Mouse (Mus musculus) heart, adult 8-10 months (tissue): ENCODE data around the gene Figla. TPM values are rescaled to one million over a fixed set of nuclear protein-coding genes. Genes with fewer than 3 reads are reported as not detected.

Source experiments
- DNase-seq: peaks from one replicate; pipeline ENCODE4 v3.0.0; 2022; ENCODE audit warnings: low spot score
- total RNA-seq, 4 experiments: library from RNA; stranded (reverse); gene quantifications; 2 replicates each; pipeline ENCODE4 v1.2.4; 2022

Figla gene
- total RNA-seq, 4 experiments from 2014 or later: not detected

DNA sequence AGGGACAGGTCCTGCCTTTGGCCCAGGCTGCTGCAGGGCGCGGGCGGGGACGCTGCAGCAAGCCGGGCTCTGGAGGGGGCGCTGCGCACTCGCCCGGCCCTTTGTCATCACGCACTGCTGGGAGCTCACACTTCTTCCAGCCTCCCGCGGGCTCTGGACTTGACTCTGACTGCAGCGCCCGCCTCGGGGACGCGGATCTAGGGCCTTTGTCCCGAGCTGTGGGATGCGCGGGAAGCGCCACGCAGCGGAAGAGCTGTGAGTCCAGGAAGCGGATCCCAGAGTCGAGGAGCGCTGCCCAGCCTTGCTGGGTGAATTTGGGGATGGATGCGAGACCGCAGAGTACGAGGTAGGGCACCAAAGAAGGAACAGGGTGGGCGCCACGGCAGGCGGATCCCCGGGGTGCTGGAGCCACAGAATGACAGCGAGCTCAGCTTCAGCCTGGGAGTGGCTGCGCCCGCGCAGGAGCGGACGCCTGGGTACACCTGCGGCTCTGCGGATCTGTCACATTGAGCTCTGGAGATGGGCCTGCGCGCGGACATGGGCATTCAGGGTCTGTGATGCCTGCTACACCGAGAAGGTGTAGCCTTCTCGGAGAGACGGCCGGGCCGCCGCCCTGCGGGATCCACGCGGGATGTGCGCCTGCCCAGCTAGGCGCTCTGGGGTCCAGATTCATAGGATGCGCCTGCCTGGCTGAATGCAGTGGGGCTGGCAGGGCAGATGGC lies 12.8 kb downstream of the Figla start, which contains the start of gene Add2:
TSS of gene Add2 (plus strand) at position 81 of the 722 bp plus-strand sequence.
- no peak for DNase-seq

DNA sequence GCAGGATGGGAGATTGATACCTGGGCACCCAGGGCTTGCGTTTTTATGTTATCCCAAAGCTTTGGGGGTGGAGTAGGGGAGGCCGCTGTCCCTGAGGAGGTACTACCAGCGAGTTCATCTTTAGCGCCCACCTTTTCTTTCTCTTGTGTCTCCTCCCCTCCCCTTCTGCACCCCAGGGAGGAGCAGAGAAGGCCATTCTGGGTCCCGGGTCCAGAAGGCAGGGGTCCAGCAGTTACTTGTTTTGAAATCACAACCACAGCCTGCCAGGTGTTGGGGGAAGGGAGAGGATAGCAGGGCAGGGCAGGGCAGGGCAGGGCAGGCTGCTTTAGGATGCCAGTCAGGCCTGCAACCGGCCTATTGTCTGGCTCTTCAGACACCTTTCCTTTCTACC lies 13.3 kb downstream of the Figla start:
- no peak for DNase-seq

DNA sequence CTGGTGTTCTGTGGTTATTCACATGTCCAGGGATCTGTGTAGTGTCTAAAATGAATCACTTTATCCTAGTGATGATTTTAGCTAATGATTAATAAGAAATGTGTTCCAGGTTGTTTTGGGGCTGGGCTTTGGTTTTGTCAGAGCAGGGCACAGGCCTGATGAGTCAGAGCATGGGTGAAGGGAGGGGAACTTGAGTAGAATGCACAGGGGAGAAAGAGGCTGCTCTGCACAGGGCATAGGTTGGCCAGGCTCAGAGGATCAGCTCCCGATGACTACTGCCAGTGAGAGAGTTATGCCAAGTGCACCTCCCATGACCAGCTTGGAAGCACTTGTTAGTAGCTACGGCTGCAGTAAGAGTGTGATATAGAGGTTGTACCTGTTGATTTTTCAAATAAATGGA lies 15.6 kb downstream of the Figla start:
- DNase-seq: no peak

DNA sequence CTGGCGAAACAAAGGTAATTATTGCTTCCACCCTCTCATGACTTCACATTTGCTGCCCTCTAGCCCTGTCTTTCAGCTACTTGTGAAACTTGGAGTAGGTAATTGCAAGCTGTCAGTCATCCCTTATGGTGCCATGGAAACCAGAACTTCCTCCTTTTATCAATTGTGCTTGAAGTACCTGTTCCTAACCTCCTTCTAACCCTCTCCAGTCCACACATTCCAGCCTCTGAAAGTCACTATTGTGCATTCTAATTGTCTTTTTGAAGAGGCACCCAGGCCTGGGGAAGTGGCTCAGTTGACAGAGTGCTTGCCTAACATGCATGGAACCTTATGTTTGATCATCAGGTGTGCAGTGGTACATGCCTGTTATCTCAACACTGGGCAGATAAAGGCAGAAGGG lies 17.7 kb downstream of the Figla start:
- no peak for DNase-seq

DNA sequence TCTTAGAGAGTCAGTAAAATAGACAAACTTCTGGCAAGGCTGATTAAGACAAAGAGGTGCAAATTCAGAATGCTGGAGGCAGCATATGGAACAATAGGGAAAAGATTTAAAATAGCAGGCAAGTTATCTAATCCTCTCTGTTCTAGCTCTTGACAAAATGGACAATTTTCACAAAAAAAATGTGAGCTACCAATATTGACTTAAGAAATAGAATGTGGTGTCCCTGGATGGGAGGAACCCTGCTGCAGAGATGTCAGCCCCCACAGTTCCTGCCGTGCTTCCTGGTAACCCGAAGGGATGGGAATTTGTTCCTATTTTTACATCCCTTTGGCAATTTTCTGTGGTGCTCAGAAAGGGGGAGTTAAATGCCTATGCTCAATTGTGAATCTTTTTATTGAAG lies 22.9 kb downstream of the Figla start:
- no peak for DNase-seq

DNA sequence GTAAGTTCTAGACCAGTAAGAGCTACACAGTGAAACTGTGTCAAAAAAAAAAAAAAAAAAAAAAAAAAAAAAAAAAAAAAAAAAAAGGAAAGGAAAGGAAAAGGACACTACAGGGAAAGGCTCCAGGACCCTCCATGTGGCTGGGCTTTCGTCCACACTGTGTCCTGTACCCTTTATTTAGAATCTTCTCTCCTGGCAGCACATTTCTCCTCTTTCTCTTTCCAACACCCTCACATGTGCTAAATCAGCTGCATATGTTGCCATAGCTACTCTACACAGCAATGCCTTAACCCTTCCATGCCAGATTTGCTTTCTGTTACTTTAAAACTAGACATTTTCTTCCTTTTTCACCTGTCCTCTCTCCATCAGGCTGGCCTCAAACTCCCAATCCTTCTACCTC lies 24.2 kb downstream of the Figla start:
- DNase-seq: no peak

DNA sequence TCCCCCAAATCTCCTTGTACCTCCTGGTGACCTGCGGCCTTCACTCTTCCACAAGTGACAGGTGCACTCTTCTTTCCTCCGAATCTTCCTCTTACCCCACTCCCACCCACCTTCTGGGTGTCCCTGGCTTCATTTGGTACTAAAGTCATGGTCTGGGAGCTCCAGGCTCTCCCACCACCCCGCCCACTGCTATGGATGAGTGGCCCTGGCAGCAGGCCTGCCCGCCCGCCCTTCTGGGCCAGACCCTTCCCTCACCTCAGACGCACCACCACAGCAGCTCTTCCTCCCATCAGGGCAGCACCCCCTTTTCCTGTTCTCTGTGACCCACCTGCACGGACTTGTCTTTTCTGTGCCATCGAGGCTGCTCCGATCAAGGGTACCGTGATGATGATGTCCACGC lies 31.5 kb downstream of the Figla start:
- DNase-seq: no peak

DNA sequence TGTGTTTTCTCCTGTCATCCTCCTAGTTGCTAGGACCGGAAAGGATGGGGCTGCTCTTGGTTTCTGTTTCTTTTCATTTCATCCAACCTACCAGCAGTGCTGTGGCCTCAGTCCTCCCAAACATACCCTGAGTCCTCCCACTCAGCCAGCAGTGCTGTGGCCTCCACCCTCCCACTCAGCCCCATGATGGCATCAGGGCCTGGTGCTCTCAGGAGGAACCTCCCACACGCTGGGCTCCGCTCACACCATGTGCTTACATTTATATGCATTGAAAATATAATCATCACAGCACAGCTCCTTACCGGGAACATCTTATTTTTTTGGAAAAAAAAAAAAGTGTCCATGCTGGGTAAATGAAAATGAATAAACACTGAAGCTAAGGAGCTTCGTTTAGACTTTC lies 32.5 kb downstream of the Figla start:
- DNase-seq: no peak

DNA sequence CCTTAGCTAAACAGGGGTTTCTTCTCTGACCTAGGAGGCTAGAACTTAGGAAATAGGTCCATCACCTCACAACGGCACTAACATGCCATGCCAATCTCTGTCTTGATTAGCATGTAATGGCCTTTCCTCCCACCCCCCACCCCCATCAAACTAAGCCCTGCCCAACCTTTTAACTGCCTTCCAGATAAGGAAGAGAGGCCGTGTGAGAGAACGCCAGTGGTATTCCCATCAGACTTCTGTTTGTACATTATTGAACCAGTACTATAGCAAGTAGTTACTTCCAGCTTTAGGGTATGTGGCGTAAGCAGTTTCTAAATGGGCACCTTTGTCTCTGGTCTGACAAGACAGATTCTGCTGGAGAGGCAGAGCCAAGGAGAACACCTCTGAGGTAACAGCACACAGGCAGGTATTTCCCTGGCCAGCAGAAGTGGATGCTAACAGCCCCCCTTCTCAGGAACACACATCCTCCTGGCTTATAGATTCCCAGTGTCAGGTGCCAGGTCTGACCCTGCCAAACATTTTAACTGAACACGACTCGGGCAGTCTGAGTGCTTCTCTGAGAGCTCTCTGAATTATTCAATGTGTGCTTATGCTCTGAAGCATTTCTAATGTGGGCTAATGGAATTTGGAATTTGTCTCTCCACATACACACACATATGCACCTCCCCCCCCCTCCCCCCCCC lies 34.8 kb downstream of the Figla start:
- DNase-seq: no peak

DNA sequence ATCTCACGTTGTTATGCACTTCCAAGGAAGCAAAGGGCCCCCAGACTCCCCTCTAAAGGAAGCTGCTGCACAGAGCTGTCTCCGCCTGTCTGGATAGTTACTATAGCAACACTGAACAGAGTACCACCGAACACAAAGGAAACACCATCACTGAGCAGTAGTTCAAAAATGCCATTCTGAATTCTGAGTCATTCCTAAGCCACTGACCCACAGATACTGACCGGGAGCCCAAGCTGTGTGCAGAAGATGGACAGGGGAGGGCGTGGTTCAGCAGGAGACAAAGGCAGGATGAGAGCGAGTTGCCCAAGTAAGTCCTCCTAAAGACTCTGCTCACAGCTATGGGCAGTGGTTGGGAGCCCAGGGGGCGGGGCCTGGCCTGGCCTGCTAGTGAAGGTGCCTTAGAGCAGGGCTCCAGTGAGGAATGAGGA lies 36.1 kb downstream of the Figla start:
- DNase-seq: no peak

DNA sequence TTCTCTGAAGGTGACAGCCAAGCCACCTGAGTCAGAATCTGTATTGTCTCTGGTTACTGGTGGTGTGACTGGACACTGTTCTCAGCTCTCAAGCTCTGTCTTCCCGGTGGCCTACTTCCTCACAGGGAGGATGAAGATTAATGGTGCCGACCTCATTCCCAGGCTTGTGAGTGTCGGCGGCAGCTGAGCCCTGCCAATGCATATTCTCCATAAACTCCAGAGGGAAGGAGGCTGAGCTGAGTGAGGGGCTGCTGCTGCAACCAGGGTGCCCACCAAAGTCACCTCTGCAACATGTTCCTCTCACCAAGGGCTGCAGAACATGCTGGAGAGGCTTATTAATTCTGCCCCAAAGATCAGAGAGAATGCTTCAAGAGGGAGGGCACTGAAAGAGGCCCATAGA lies 36.6 kb downstream of the Figla start:
- DNase-seq: no peak

DNA sequence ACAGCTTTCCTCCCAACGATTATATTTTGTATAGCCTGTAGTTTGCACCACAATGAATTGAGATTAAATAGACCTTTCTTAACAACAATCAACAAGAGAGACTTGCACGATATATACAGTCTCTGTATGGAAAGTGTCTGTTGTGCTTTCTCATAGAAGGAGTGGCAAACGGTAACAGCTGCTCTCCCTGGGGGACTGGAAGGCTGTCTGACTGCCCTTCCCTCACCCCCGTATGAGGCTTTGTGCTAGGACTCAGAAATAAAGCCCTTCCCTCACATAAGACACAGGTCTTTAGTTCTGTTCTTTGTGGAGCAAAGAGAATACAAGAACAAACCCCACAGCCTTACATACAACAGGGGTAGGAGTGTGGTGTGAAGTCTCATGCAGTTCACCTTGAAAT lies 37.1 kb downstream of the Figla start:
- no peak for DNase-seq

DNA sequence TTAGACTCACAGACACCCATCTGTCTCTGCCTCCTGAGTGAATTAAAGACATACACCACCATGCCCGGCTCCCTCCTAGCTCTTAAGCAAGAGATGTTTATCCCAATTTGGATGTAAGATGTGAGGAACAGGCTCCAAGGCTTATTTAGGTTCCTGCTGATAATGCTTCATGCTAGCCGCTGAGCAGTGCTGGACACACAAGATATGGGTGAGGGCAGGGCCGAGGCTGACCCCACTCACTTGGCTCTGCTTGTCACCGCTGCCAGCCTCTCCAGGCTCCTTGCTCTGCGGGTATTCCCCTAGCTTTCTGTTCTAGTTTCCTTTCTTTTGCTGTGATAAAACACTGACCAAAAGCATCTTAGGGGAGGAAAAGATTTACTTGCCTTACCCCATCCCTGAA lies 37.6 kb downstream of the Figla start:
- DNase-seq: no peak

DNA sequence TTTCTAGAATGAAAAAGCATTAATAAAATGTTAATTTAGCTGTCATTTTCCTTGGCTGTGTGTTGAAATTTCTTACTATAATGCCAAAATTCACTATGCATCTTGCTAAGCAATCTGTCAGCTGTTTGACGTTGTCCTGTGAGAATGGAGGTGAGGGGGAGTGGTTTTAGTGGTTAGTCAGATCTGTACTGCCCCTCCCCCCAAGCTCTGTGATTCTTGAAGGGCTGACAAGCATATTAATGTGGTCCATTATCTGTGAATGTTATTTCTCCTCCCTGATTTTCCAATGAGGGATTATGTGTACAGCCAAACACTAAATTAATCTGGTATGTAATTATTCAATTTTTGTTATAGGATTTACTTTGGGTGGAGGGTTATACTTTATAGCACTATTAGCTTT lies 42.5 kb downstream of the Figla start:
- DNase-seq: no peak

DNA sequence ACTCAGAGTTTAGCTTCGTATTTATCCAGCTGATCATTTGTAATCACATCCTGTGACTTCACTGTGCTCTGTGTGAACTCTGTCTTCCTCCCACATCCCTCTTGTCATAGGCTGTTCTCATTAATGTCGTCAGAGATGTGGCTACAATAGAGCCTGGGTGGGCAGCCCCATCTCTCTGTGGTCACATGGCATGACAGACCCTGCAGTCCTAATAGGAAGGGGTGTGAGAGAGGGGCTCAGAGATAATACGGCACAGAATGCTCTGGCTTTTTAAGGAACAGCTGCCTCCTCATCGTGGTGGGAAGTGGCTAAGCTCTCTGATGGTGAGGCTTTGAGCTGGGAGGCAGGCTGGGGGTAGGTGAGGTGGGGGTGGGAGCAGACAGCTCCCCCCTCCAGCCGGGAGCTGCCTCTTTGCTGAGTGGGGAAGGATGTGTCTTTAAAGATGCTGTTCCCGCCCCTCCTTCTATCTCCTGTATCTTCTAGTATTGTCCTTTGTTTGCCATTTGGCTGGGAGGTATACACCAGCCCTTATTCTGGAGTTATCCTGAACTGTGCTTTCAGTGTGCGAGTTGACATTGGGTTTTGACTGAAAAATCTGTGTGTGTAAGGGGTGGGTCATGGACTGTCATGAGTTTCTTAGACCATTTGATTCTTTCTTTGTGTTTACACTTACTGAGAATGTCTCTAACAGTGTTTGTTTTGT lies 43.3 kb downstream of the Figla start:
- DNase-seq: no peak

DNA sequence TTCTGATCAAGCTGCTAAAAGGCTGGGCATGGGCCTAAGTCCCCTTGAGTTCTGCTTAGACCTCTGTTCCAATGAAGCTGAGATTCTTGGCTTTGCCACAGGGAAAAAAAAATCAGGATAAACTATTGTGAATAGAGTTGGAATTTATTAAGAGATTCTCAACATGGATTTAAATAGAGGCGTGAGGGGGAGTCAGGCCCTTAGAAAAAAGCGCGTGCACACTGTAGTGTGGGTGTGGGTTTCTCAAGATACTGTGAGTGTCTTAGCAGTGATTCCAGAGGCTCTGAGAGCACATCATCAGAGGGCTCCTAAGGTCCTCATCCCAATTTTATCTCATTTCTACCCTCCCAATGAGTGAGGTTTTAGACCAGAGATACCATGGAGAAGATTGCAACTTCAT lies 44.2 kb downstream of the Figla start:
- no peak for DNase-seq

DNA sequence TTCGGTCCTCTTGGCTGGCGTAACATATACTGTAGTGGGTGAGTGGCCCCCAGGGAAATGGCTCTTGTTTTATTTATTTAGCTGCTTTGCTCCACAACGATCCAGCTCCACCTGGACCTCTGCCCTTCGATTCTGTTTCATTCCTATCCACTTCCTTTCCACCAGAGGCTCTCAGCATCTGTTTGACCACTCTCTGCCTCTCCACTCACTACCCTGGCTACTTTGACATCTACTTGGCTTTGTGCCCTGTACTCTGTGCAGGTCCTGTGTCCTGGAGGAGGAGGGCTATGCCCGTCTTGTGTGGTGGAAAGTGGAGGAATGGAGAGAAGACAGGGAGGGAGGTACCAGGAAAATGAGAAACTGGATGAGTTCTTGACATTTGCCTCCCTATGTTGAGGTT lies 46.3 kb downstream of the Figla start:
- no peak for DNase-seq

DNA sequence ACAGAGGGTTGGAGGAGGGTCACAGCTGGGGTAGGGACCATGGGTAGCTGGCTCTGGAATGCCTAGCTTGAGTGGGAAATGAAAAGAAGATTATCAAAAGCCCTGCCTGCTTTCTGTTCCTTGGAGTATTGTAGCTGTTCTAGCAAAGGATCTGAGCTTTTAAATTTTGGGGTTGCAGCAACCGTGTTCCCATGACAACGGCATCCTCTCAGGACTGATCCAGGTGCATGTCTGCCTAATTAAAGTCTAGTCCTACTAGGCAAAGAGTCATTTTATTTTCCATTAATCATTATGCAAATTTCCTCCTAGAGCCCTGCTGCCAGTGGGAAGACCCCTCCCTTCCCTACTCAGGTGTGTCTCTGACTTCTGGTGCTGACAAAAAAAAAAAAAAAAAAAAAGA lies 46.7 kb downstream of the Figla start:
- no peak for DNase-seq

DNA sequence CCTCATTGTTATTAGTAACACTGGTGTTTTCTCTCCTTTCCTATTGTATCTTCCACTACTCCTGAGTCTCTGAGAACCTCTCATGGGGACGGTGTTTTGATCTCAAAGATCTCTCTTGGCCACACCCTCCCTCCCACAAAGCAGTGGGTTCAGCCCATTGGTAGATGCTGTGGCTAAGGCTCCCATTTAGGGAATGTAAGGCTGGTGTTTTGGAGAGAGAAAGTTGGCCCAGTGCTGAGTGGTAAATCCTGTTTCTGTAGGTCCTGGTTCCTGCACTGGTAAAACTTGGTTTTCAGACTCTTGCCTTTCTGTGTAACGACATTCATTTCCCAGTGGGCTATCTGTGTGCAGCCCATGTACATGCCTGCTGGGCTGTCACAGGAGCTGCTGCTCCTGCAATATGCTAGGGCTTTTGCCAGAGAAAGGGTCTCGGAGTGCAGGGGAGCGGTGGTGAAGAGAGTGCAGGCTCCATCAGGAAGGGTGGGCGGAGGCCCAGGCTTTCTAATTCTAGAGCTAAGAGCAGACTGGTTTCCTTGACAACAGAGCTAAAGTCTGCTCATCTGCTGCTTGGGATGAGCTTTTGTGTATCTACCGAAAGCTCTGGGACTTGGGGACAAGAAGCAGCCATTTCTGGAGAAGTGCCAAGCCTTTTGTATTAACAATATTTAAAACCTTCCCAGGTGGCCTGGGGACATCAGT lies 48.5 kb downstream of the Figla start:
- DNase-seq: no peak

DNA sequence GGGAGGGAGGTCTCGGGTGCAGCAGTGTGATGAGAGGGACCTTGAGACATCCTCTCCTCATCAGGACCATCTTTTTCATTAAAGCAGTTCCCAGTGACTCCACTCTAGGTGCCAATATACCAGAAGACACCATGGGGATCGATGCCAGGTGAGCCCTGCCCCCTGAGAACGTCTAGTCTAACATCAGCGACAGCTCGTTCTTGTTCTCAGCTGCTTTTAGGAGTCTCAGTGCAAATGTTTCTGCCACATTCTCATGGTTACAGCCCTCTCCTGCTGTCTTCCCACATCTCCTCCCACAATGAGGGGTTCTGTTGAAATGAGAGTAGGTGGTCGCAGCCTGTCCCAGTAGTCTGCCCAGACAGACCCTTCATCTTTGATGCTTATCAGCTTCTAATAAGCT lies 50.8 kb downstream of the Figla start:
- DNase-seq: no peak

DNA sequence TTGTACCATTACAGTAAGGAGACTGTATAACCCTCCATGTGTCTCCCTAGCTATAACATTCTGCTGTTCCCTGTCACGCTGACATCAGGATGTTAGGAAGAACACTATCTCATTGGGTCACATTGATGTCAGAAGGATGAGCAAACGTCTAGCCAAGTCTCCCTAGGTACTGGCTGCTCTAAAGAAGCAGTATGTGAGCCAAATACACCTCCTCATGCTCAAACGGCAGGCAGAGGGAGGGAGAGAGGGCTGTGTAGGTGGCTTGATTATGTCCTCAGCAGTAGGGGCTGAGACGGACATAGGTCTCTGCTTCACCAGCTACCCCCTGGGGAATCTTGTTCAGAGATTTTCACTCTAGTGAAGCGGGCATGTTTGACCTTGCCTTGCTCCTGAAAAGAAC lies 51.2 kb downstream of the Figla start:
- DNase-seq: no peak

DNA sequence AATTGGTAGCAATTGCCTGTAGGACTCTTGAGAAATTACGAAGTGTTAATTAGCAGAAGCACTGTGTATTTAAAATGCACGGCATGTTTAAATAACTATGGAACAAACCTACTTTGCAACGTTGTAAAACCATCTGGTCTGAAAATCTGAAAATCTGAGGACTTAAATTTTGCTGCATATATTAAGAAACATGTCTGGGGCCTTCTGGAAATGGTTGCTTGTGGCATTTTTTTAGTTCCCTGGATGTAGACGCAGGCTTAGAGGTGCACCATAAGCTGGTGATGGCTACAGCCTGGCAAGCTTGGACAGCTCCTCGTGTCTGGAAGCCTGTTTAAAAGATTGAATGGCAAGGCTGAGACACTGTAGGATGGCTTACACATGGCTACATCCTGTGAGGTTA lies 53.0 kb downstream of the Figla start:
- DNase-seq: no peak
